Mouse (Mus musculus) left cerebral cortex, adult 11 months (tissue): Measurements from ENCODE around the gene Clasp1.

Experiments used
- DNase-seq: peaks from one replicate; pipeline ENCODE4 v3.0.0; 2022; ENCODE audit warnings: low spot score

Clasp1 gene

GRCm38 (mm10) chr1:118498311-118498710 lies 109.5 kb downstream of the Clasp1 start:
- peak; percentile 44 for DNase-seq

GRCm38 (mm10) chr1:118500606-118501005 lies 111.7 kb downstream of the Clasp1 start:
- no peak for DNase-seq

- no peak for DNase-seq
These were observed 112.8 kb downstream of the Clasp1 start for GRCm38 (mm10) chr1:118501691-118502090.

- DNase-seq: no peak
These were observed 116.9 kb downstream of the Clasp1 start for GRCm38 (mm10) chr1:118505746-118506145.

- DNase-seq: no peak
These were observed 122.1 kb downstream of the Clasp1 start for GRCm38 (mm10) chr1:118510996-118511395.

GRCm38 (mm10) chr1:118511738-118512530 lies 123.1 kb downstream of the Clasp1 start:
- no peak for DNase-seq

GRCm38 (mm10) chr1:118516256-118516655 lies 127.4 kb downstream of the Clasp1 start:
- no peak for DNase-seq

GRCm38 (mm10) chr1:118523161-118523560 lies 134.3 kb downstream of the Clasp1 start:
- no peak for DNase-seq

GRCm38 (mm10) chr1:118525336-118525735 lies 136.5 kb downstream of the Clasp1 start:
- no peak for DNase-seq

- no peak for DNase-seq
These were observed 140.4 kb downstream of the Clasp1 start for GRCm38 (mm10) chr1:118529213-118529612.

- no peak for DNase-seq
These were observed 142.4 kb downstream of the Clasp1 start for GRCm38 (mm10) chr1:118531259-118531658.

- DNase-seq: no peak
These were observed 147.2 kb downstream of the Clasp1 start for GRCm38 (mm10) chr1:118536021-118536420.

- no peak for DNase-seq
These were observed 150.2 kb downstream of the Clasp1 start for GRCm38 (mm10) chr1:118539046-118539445.

- DNase-seq: no peak
These were observed 154.0 kb downstream of the Clasp1 start for GRCm38 (mm10) chr1:118542880-118543279.

GRCm38 (mm10) chr1:118548769-118549168 lies 159.9 kb downstream of the Clasp1 start:
- peak; percentile 25 for DNase-seq

GRCm38 (mm10) chr1:118551152-118551551 lies 162.3 kb downstream of the Clasp1 start:
- no peak for DNase-seq

- no peak for DNase-seq
These were observed 163.2 kb downstream of the Clasp1 start for GRCm38 (mm10) chr1:118552071-118552470.

GRCm38 (mm10) chr1:118553045-118553444 lies 164.2 kb downstream of the Clasp1 start:
- DNase-seq: no peak

GRCm38 (mm10) chr1:118553451-118553850 lies 164.6 kb downstream of the Clasp1 start:
- DNase-seq: no peak

- no peak for DNase-seq
These were observed 166.1 kb downstream of the Clasp1 start for GRCm38 (mm10) chr1:118554961-118555360.

GRCm38 (mm10) chr1:118559716-118560115 lies 170.9 kb downstream of the Clasp1 start:
- DNase-seq: no peak

GRCm38 (mm10) chr1:118564561-118564960 lies 175.7 kb downstream of the Clasp1 start:
- DNase-seq: no peak

GRCm38 (mm10) chr1:118567659-118568058 lies 178.8 kb downstream of the Clasp1 start:
- no peak for DNase-seq

GRCm38 (mm10) chr1:118580174-118580702 lies 191.4 kb downstream of the Clasp1 start:
- no peak for DNase-seq
